Mouse (Mus musculus): ENCODE data around the gene Nhsl2.

- no peak for TF ChIP-seq CTCF (IDR thresholded peaks at IDR 0.05)
- no peak for TF ChIP-seq EP300 (IDR thresholded peaks at IDR 0.05)
Observed at GRCm38 (mm10) chrX:102081076-102081475, 231.9 kb downstream of the Nhsl2 start.

Measured in lung, postnatal 0 days (tissue).